Mouse (Mus musculus) kidney, postnatal 14 days (tissue): ENCODE results near the gene Atad2b.

ENCODE experiments used
- DNase-seq: peaks from one replicate; pipeline ENCODE4 v3.0.0; 2022; ENCODE audit warnings: mixed read lengths

Gene Atad2b

GRCm38 (mm10) chr12:5087787-5088519 is 170.8 kb downstream of the Atad2b start:
- peak; percentile 74 for DNase-seq

GRCm38 (mm10) chr12:5088639-5089038 is 171.5 kb downstream of the Atad2b start:
- no peak for DNase-seq
